Mouse (Mus musculus) heart, embryonic 14.5 days (tissue): ENCODE measurements around the gene Timm23. TPM values are rescaled to one million over a fixed set of nuclear protein-coding genes. Genes with fewer than 3 reads are reported as not detected.

Experiments used
- ATAC-seq: fragments of 200-750 bp; cut with Nextera tagmentation; 2 replicates; pipeline ENCODE4 v1.8.0; 2017; ENCODE audit warnings: low read depth, moderate TSS enrichment; ENCODE audit not compliant: insufficient number of reproducible peaks, insufficient read depth, low FRiP score
- H3K27ac ChIP-seq, 2 experiments: fragments of 200-500 bp in 1 of 2; fragments of 300-500 bp in 1 of 2; sonication (generic) in 1 of 2; replicated peaks in 1 of 2; 2 replicates each; pipeline ENCODE4 v1.5.1; 2012 to 2014; ENCODE audit warnings: low read depth in 2 of 2, low read length in 2 of 2, control low read depth in 1 of 2, mild to moderate bottlenecking in 1 of 2, mixed read lengths in 1 of 2; ENCODE audit not compliant: control insufficient read depth in 1 of 2, insufficient read depth in 1 of 2
- H3K27me3 ChIP-seq: fragments of 300-500 bp; sonication (generic); 2 replicates; pipeline ENCODE4 v1.6.1; 2014; ENCODE audit warnings: mild to moderate bottlenecking, low read length, control low read depth; ENCODE audit not compliant: control insufficient read depth, insufficient read depth
- H3K36me3 ChIP-seq: fragments of 300-500 bp; sonication (generic); 2 replicates; pipeline ENCODE4 v1.6.1; 2014; ENCODE audit warnings: mild to moderate bottlenecking, control low read depth, low read length, mixed read lengths; ENCODE audit not compliant: control insufficient read depth, insufficient read depth
- H3K4me1 ChIP-seq, 2 experiments: fragments of 200-500 bp in 1 of 2; fragments of 300-500 bp in 1 of 2; sonication (generic) in 1 of 2; 2 replicates each; pipeline ENCODE4 v1.6.1; 2012 to 2014; ENCODE audit warnings: low read length in 2 of 2, control low read depth in 1 of 2, mixed read lengths in 1 of 2; ENCODE audit not compliant: control insufficient read depth in 2 of 2, insufficient read depth in 2 of 2
- H3K4me2 ChIP-seq: fragments of 300-500 bp; sonication (generic); 2 replicates; pipeline ENCODE4 v1.6.1; 2014; ENCODE audit warnings: mild to moderate bottlenecking, low read length
- H3K4me3 ChIP-seq, 2 experiments: fragments of 200-500 bp in 1 of 2; fragments of 300-500 bp in 1 of 2; sonication (generic) in 1 of 2; 2 replicates each; pipeline ENCODE4 v1.5.1; 2012 to 2014; ENCODE audit warnings: low read length in 2 of 2, mild to moderate bottlenecking in 2 of 2, control low read depth in 1 of 2, low read depth in 1 of 2, moderate library complexity in 1 of 2; ENCODE audit not compliant: control insufficient read depth in 1 of 2, insufficient read depth in 1 of 2
- H3K9ac ChIP-seq: fragments of 300-500 bp; sonication (generic); 2 replicates; pipeline ENCODE4 v1.6.1; 2014; ENCODE audit warnings: mild to moderate bottlenecking, low read length
- H3K9me3 ChIP-seq: fragments of 300-500 bp; sonication (generic); 2 replicates; pipeline ENCODE4 v1.6.1; 2016; ENCODE audit warnings: low read length, control low read depth; ENCODE audit not compliant: control insufficient read depth
- WGBS: fragments of 180-500 bp; shearing (Covaris S2); extraction: QIAGEN DNeasy Blood & Tissue Kit; methylation state at CpG from one replicate; pipeline ENCODE4 v1.1.7; 2014; 5-methylcytosine and 5-hydroxymethylcytosine counted together
- polyA plus RNA-seq: library from polyadenylated mRNA; unstranded; fragments of >200 nt; fragmentation: Nextera tagmentation; extraction: Ambion mirVana; gene quantifications from 2 replicates; pipeline ENCODE4 v1.2.1, GENCODE M21; 2014

Gene Timm23
- polyA plus RNA-seq, 1 experiment from 2014 or later = 317 TPM

- H3K4me3 ChIP-seq = peak overlapping the region; percentile 88 to 94
- peaks cover 6 to 16% of the 10 kb centered on the region in 2 experiments for H3K4me1 ChIP-seq
- 34% methylated on average over 4 of the region's 4 CpGs for WGBS
- no peaks in the 10 kb centered on the region for H3K9me3 ChIP-seq
- peak overlapping the region; percentile 65 to 91 for H3K27ac ChIP-seq
- H3K27me3 ChIP-seq = no peaks in the 10 kb centered on the region
- 0 out of 2 replicates have a peak, but pooled peaks have one; percentile 2 for ATAC-seq
- no peaks in the 10 kb centered on the region for H3K36me3 ChIP-seq
- H3K4me2 ChIP-seq = peak overlapping the region; percentile 89
- H3K9ac ChIP-seq = peak overlapping the region; percentile 97
Observed at GRCm38 (mm10) chr14:32159150-32159670, 42.5 kb downstream of the Timm23 start.

- H3K4me1 ChIP-seq = peaks cover 4% of the 10 kb centered on the region in 2 experiments; a peak in 2 of 4 replicates
- H3K27ac ChIP-seq = no peak overlapping the region
- no peaks in the 10 kb centered on the region for H3K9me3 ChIP-seq
- no peak overlapping the region for H3K4me2 ChIP-seq
- H3K27me3 ChIP-seq = no peaks in the 10 kb centered on the region
- ATAC-seq = no peak
- no peaks in the 10 kb centered on the region for H3K36me3 ChIP-seq
- no peak overlapping the region for H3K9ac ChIP-seq
- no peak overlapping the region for H3K4me3 ChIP-seq
- 85% methylated on average over 6 of the region's 6 CpGs for whole genome bisulfite sequencing
Observed at GRCm38 (mm10) chr14:32154758-32155157, 46.9 kb downstream of the Timm23 start.

- Histone ChIP-seq H3K27ac (no peak overlapping the region), H3K9me3 (no peaks in the 10 kb centered on the region)
- 83% methylated on average over 2 of the region's 2 CpGs for WGBS
Observed at GRCm38 (mm10) chr14:32153156-32153555, 48.5 kb downstream of the Timm23 start.

GRCm38 (mm10) chr14:32152243-32152965, 49.3 kb downstream of the Timm23 start:
- no peak for ATAC-seq
- 91% methylated on average over 18 of the region's 18 CpGs for WGBS
- Histone ChIP-seq H3K9ac (no peak overlapping the region), H3K27me3 (no peaks in the 10 kb centered on the region), H3K4me3 (no peak overlapping the region), H3K27ac (no peak overlapping the region), H3K36me3 (no peaks in the 10 kb centered on the region), H3K4me1 (no peaks in the 10 kb centered on the region), H3K9me3 (no peaks in the 10 kb centered on the region; the same call in 1 of the 2 replicates), H3K4me2 (no peak overlapping the region)

More at GRCm38 (mm10) chr14:32153156-32153555, 48.5 kb downstream of the Timm23 start:
- ATAC-seq = no peak
- Histone ChIP-seq H3K36me3 (no peaks in the 10 kb centered on the region), H3K4me3 (no peak overlapping the region), H3K9ac (no peak overlapping the region), H3K4me1 (no peaks in the 10 kb centered on the region), H3K4me2 (no peak overlapping the region), H3K27me3 (no peaks in the 10 kb centered on the region)

GRCm38 (mm10) chr14:32150872-32151271, 50.8 kb downstream of the Timm23 start:
- no peaks in the 10 kb centered on the region for H3K36me3 ChIP-seq
- H3K9me3 ChIP-seq = no peaks in the 10 kb centered on the region; the same call in 1 of the 2 replicates
- H3K27ac ChIP-seq = no peak overlapping the region
- H3K4me2 ChIP-seq = no peak overlapping the region
- ATAC-seq = no peak
- WGBS = 81% methylated on average over 2 of the region's 2 CpGs
- no peak overlapping the region for H3K4me3 ChIP-seq
- no peak overlapping the region for H3K9ac ChIP-seq
- no peaks in the 10 kb centered on the region for H3K4me1 ChIP-seq
- no peaks in the 10 kb centered on the region for H3K27me3 ChIP-seq

GRCm38 (mm10) chr14:32146578-32146977, 55.1 kb downstream of the Timm23 start:
- Histone ChIP-seq H3K27ac (no peak overlapping the region; a peak in 1 of 4 replicates), H3K36me3 (no peaks in the 10 kb centered on the region), H3K4me1 (no peaks in the 10 kb centered on the region), H3K4me2 (no peak overlapping the region; the same call in 1 of the 2 replicates), H3K9me3 (no peaks in the 10 kb centered on the region; the same call in 1 of the 2 replicates), H3K9ac (no peak overlapping the region), H3K27me3 (no peaks in the 10 kb centered on the region), H3K4me3 (no peak overlapping the region)
- no peak for ATAC-seq
- WGBS = 47% methylated on average over 2 of the region's 2 CpGs

- Histone ChIP-seq H3K9me3 (no peaks in the 10 kb centered on the region; the same call in 1 of the 2 replicates), H3K9ac (no peak overlapping the region), H3K4me3 (no peak overlapping the region), H3K4me1 (no peaks in the 10 kb centered on the region), H3K36me3 (no peaks in the 10 kb centered on the region), H3K27me3 (no peaks in the 10 kb centered on the region), H3K27ac (peak overlapping the region; percentile 9; a peak in 1 of 4 replicates), H3K4me2 (peak overlapping the region; percentile 11; the same call in 1 of the 2 replicates)
- ATAC-seq = no peak
- 33% methylated on average over 7 of the region's 7 CpGs for WGBS
Observed at GRCm38 (mm10) chr14:32145809-32146511, 55.7 kb downstream of the Timm23 start.
